Mouse (Mus musculus) layer of hippocampus, postnatal 14 days (tissue): ENCODE data around the gene B4galt4. TPM values are rescaled to one million over a fixed set of nuclear protein-coding genes. Genes with fewer than 3 reads are reported as not detected.

Experiments
- total RNA-seq, 2 experiments: library from RNA; stranded (reverse); gene quantifications; 2 replicates each; pipeline ENCODE4 v1.2.3; 2021

The B4galt4 gene
- total RNA-seq, 2 experiments from 2014 or later, result 28.1 to 35.9 TPM

Other genes starting within 250 kb of the B4galt4 start
- gene Timmdc1, start 219.6 kb upstream of the B4galt4 start, total RNA-seq, result 10 to 100 TPM; 29.6 to 34.4 TPM
- 10 to 100 TPM; 42.2 to 44.3 TPM for gene Poglut1, start 192.0 kb upstream of the B4galt4 start, total RNA-seq
- gene Tmem39a, start 183.6 kb upstream of the B4galt4 start, total RNA-seq, result 10 to 100 TPM; 24.0 to 25.5 TPM
- 10 to 100 TPM; 24.1 to 25.4 TPM for gene Arhgap31, start 29.0 kb upstream of the B4galt4 start, total RNA-seq
- under 1 TPM; 0.52 to 0.67 TPM for gene Upk1b, start 58.1 kb downstream of the B4galt4 start, total RNA-seq
- not detected for gene 4930435E12Rik, start 86.5 kb downstream of the B4galt4 start, total RNA-seq
- 10 to 100 TPM; 37.0 to 37.1 TPM for gene Igsf11, start 150.4 kb downstream of the B4galt4 start, total RNA-seq